Mouse (Mus musculus) thymus, postnatal 4 days (tissue): ENCODE measurements around the gene Snapc4.
"Not testable (repeated sequence)": the region's sequence is repeated elsewhere in the genome, so short reads cannot be mapped to it uniquely, and the experiment has no call there.

Experiments
- DNase-seq: peaks from one replicate; pipeline ENCODE4 v3.0.0; 2021

Gene Snapc4

DNA sequence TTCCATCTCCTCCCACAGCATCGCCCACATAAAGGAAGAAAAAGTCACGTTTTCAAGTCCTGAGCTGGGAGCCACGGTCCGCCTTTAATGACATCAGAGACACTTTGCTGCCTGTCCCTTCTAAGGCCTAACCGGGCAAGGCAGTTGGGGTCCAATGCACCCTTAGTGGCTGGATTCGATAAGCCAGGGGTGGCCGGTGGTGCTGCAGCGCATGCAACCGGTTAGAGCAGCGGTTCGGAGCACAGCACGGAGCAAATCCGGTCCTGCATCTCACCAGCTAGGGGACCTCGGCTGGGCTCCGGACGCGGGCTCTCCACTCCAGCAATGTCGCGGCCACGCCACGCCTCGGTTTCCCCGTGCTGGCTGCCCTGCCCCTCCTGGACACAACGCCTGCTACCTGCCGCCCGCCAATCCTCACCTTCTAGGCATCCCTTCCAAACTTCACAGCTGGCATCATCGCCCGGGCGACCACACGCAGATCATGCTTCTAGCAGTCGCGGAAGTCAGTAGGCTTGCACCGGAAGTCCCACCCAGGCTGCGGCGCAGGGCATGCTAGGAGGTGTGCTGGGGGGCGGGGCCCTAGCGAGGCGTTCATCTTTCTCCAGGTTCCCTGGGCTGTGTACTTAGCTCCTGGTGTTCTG lies at the start of gene Snapc4:
TSS of gene Snapc4 (minus strand) at position 523 of the 641 bp plus-strand sequence.
- peak; percentile 91 for DNase-seq

DNA sequence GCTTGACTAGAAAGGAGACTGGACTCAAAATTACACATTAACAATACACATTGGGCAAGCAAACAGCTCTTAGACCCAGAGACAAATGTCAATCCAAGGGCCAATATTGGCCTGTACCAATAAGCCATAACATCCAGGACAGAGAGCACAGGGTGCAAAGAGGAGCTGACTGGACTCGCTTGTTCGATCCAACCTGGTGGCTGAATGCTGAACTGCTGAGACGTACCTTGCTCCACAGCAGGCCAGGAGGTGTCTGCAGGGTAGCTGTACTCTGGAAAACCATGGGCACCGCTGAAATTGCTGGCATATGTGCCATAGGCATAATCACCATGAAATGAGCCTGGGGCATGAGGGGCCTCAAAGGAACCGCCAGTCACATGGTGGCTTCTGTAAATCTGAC lies 49.4 kb upstream of the Snapc4 start:
- DNase-seq, result no peak

GRCm38 (mm10) chr2:26424541-26424940 lies 44.1 kb upstream of the Snapc4 start:
- no peak for DNase-seq

- DNase-seq, result no peak
Observed at GRCm38 (mm10) chr2:26423086-26423485, 42.6 kb upstream of the Snapc4 start.

DNA sequence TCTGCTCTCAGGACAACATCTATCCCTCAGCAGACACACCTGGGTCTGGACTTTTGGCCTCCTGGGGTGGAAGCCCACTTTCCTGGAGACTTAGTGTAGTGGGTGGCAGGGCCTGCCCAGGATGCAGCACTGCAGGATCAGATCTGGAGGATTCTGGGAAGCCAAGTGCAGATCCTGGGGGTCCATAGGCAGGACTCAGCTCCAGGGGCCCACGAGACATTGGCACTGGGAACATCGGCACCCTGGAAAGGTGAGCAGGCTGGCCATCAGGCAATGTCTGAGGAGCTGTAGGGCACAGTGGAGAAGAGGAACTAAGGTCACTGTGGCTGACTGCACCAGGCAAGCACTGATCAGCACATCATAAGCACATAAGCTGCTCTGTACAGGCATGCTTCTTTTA lies 41.5 kb upstream of the Snapc4 start:
- DNase-seq, result no peak

DNA sequence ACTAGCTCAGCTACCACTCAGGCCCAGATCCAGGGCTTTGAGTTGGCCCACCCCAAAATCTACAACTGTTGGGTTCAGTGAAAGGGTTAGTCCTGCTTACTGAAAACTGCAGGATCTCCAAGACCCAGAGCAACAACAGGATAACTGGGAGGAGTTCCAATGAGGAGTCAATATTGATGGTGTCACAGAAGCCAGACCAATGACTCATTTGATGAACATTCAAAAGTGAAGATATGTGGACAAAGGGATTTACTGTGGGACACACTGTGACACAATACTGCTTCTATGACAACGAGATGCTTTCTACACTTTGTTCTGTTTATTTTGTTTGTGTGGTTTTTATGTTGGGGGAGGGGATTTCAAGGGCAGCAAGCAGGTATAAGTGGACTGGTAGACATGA lies 37.7 kb upstream of the Snapc4 start:
- no peak for DNase-seq

DNA sequence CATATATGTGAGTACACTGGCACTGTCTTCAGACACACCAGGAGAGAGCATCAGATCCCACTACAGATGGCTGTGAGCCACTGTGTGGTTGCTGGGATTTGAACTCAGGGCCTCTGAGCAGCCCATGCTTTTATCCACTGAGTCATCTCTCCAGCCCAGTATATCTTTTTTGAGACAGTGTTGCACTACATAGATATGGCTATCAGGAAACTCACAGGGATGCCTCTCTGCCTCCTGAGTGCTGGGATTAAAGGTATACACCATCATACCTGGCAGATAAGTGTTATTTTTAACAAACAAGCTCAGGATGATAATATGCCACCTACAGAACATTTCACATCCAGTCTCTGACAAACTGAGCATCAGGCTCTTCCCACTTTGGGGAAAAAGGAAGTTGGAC lies 36.6 kb upstream of the Snapc4 start:
- DNase-seq, result no peak

- no peak for DNase-seq
Observed at GRCm38 (mm10) chr2:26410931-26411411, 30.5 kb upstream of the Snapc4 start.

DNA sequence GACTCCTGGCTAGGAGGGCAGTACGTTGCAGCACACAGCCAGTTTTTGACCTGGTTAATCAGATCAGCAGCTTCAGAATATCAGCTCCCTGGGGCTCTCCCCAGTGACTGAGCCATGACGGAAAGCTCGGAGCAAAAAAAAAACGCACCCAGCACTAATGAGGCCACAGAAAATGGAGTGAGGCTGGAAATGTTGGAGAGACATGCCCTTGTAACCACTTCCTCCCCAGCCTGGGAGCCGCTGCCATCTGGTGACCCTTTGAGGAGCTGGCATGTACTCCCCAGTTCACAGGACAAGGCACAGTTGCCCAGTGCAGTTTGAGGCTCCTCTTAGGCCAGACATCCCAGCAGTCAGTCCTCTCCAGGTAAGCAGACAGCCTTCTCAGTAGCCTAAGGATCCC lies 29.6 kb upstream of the Snapc4 start:
- peak; percentile 45 for DNase-seq

GRCm38 (mm10) chr2:26409362-26409761 lies 28.9 kb upstream of the Snapc4 start:
- no peak for DNase-seq

GRCm38 (mm10) chr2:26408515-26409356 lies 28.3 kb upstream of the Snapc4 start, which contains the start of gene Inpp5e:
Gene Inpp5e, minus strand, starts transcription at chr2:26409203.
- DNase-seq, result peak; percentile 99

DNA sequence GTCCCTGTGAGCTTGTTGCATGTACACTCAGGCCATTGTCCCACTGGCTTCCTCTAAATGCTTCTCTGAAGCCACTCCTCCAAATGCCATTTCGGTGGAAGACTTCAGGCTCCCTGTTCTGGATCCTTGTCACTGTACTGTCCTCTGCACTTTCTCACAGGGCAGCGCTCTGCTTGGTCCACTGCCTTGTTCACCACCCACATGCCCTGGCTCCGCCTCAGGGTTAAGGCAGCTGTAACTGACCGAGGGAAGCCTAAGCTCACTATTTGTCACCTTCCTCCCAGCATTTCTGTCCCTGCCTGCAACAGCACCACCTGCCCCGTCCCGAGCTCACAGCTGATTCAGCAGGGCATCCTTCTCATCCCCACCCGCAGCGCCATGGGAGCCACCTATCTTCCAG lies 22.9 kb upstream of the Snapc4 start:
- no peak for DNase-seq

- no peak for DNase-seq
Observed at GRCm38 (mm10) chr2:26402265-26402664, 21.8 kb upstream of the Snapc4 start.

DNA sequence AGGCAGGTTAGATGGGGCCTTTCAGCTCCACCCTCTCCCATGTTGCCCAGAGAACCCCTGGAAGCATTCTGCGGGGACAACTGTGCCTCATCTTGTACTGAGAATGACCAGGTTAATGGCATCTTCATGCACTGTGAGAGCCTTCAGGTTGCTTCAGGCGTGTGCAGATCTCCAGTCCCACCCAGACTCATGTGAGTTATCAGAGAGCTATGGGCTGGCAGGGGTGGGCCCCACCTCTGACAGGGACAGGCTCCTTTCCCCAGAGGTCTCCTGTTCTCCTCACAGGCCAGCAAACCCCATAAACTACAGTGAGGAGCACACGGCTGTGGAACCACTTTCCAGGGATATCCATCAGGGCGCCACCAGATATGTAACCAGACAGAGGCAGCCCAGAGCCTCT lies 20.6 kb upstream of the Snapc4 start:
- no peak for DNase-seq

- DNase-seq, result no peak
Observed at GRCm38 (mm10) chr2:26400296-26400695, 19.8 kb upstream of the Snapc4 start.

DNA sequence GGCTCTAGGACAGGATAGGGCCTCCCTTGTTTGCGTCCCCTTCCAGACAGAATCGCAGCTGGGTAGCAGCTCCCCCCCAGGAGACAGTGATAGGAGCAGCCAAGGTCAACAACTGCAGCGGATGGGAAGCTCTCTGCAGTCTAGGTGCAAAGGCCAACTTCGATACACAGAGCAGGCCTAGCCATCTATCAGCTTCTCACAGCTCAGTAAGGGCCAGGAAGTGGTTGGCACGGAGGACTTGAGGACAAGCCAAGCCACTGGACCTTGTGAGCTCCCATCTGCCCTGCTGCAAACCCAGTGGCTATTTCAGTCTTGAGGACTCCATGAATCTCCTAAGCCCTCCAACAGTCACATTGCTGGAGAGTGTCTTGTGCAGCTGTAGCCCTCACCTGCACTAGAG lies 19.2 kb upstream of the Snapc4 start:
- no peak for DNase-seq

- DNase-seq, result no peak
Observed at GRCm38 (mm10) chr2:26398978-26399377, 18.5 kb upstream of the Snapc4 start.

GRCm38 (mm10) chr2:26391617-26392016 lies 11.2 kb upstream of the Snapc4 start:
- no peak for DNase-seq

GRCm38 (mm10) chr2:26390954-26391353 lies 10.5 kb upstream of the Snapc4 start:
- no peak for DNase-seq

DNA sequence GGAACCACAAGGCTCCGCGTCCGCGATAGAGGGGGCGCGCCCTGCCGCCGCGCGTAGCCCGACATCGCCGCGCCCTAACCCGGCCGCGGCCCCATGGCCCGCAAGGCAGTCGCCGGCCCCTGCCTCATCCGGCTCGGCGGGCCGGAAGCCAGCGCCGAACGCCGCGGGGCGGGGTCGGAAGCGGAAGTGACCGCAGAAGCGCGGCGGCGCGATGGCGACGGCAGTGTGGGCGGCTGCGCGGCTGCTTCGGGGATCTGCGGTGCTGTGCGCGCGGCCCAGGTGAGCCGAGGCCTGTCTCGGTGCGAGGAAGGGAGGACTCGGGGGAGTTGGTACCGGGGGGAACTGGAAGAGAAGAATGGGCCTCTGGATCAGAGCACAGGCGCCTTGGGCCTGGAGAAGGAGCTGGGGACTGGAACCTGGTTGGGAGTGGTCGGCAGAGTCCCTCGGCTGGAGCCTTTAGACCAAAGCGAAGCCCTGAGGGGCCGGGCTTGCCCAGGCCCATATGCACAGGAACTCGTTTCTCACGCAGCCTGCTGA lies 8.8 kb upstream of the Snapc4 start, which contains the start of the genes Entr1 and Pmpca:
TSS of gene Entr1 (minus strand) at position 163 of the 537 bp plus-strand sequence.
TSS of gene Pmpca (plus strand) at position 186 of the 537 bp plus-strand sequence.
- DNase-seq, result peak; percentile 93

DNA sequence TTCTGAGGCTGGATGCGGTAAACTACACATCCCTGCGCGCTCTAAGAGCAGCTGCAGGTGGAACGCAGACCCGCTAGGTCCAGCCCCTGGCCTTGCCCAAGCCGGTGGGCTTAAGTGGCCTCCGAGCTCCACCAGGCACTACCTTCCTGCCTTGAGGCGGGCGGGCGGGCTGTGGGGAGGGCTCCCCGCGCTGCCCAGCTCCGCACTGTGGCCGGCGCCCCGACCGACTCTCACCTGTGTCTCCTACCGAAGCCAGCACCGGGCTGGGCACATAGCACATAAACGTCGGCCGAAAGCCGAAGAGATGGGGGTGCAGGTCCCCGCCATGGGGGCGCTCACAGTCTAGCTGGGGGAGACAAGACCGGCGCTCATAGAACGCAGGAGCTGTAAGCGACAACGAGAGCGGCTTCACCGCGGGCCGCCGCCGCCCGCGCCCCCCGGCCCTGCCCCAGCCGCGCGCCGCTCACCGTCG lies 8.3 kb upstream of the Snapc4 start:
- no peak for DNase-seq

- DNase-seq, result peak; percentile 8
Observed at GRCm38 (mm10) chr2:26387713-26388112, 7.3 kb upstream of the Snapc4 start.

DNA sequence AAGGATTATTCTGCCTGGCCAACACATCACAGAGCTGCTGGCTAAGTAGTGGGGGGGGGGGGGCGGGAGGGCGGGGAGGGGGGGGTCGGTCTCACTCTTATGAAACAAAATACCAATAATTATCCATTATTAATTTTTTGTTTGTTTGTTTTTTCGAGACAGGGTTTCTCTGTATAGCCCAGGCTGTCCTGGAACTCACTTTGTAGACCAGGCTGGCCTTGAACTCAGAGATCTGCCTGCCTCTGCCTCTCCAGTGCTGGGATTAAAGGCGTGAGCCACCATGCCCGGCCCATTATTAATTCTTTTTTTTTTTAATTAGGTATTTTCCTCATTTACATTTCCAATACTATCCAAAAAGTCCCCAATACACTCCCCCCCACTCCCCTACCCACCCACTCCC lies 418 bp upstream of the Snapc4 start:
- DNase-seq, result not testable (repeated sequence)

GRCm38 (mm10) chr2:26372396-26372795 lies 8.1 kb downstream of the Snapc4 start:
- DNase-seq, result no peak
